Mouse (Mus musculus): ENCODE results near the gene Gm20916. TPM values are rescaled to one million over a fixed set of nuclear protein-coding genes. Genes with fewer than 3 reads are reported as not detected.
"Not testable (repeated sequence)": the region's sequence is repeated elsewhere in the genome, so short reads cannot be mapped to it uniquely, and the experiment has no call there.

The Gm20916 gene
- not detected in 2 replicates for polyA plus RNA-seq (2014; fragmentation: Nextera tagmentation; extraction: Ambion mirVana)

- no CpG with 5 or more reads among the region's 6 CpGs for WGBS
- not testable (repeated sequence) for H3K27ac ChIP-seq (replicated peaks; ENCODE audit: low read depth, low read length); ATAC-seq (ENCODE audit: low read depth)
These were observed at the start of gene Gm20916 for GRCm38 (mm10) chrY:79319265-79319664. Gene Gm20916, plus strand, starts transcription at chrY:79319565.

More at GRCm38 (mm10) chrY:79319265-79319664, at the start of gene Gm20916:
- H3K9me3 ChIP-seq (ENCODE audit: control insufficient read depth, low read length); H3K9ac ChIP-seq (ENCODE audit: low read depth, low read length); H3K4me3 ChIP-seq (ENCODE audit: low read depth, low read length); H3K4me2 ChIP-seq (ENCODE audit: low read depth, low read length); H3K4me1 ChIP-seq (ENCODE audit: control insufficient read depth, insufficient read depth, low read length); H3K36me3 ChIP-seq (ENCODE audit: control insufficient read depth, insufficient read depth, low read length); DNase-seq (ENCODE audit: low spot score); H3K27me3 ChIP-seq (replicated peaks; ENCODE audit: control insufficient read depth, insufficient read depth, low read length): not testable (repeated sequence)

Other genes with a start within 250 kb of the Gm20916 start
- gene Gm20917, start 168.4 kb upstream of the Gm20916 start, polyA plus RNA-seq (2014; fragmentation: Nextera tagmentation; extraction: Ambion mirVana) = not detected in 2 replicates

Measured in embryonic facial prominence, embryonic 14.5 days (tissue).